8 mouse cellular contexts compared by ENCODE assay signal in the genomic region with DNA sequence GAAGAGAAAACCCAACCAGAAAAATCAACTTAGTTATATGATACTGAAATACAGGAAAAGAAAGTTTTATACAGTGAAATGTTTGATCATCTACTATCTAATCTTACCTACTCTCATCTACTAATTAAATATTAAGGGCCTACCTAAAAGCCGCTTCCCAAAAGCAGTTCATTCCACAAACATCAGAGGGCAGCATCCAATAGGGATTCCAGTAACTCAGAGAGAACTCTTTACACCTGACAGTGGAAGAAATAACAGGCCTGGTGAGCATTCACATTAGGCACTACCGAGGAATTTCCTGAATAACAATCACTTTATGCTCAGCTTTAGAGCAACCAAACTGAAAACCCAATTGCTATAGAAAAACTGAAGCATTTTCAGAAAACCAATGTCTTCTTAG. TPM values are rescaled to one million over a fixed set of nuclear protein-coding genes. Genes with fewer than 3 reads are reported as not detected.
A peak's percentile ranks its signal among the peaks of the same experiment; 100 is the strongest.
DNase-seq lines count a peak whose midpoint lies in the region; ATAC-seq lines count a peak whose summit lies in the region.

No protein-coding gene starts in this region.

- H3K4me2 ChIP-seq in heart, embryonic 11.5 days: no peak overlapping the region

- no peaks in the 10 kb centered on the region for H3K27me3 ChIP-seq in heart, embryonic 11.5 days (ENCODE audit: control insufficient read depth, insufficient read depth, low read length)

- H3K9me3 ChIP-seq in heart, embryonic 11.5 days (replicated peaks; ENCODE audit: control insufficient read depth, low read length): no peaks in the 10 kb centered on the region

- 0 out of 2 replicates have a peak, but pooled peaks cover 4% of the 10 kb centered on the region for H3K36me3 ChIP-seq in heart, embryonic 11.5 days (ENCODE audit: control insufficient read depth, insufficient read depth, low read length)

- peak; percentile 80 for DNase-seq in heart, adult 8-10 months (ENCODE audit: low spot score)
- DNase-seq in B cell, adult 2 months: peak; percentile 71 to 79
- DNase-seq in adipocyte (ENCODE audit: low spot score): peak; percentile 64
- DNase-seq in frontal cortex, postnatal 36 days (ENCODE audit: low spot score in 2 of 2): peak; percentile 47 to 74
- peak; percentile 73 to 80 for DNase-seq in layer of hippocampus, postnatal 10 days (ENCODE audit: low spot score in 2 of 2)
- DNase-seq in right cerebral cortex, postnatal 10 days (ENCODE audit: low spot score in 2 of 2): peak; percentile 68 to 76

- H3K27ac ChIP-seq in heart, embryonic 11.5 days (ENCODE audit: low read depth, low read length): no peak overlapping the region

- ATAC-seq in heart, embryonic 11.5 days (replicated peaks; ENCODE audit: insufficient number of reproducible peaks, low FRiP score, low TSS enrichment): no peak
- ATAC-seq in activated CD4-positive, CD25-positive, alpha-beta regulatory T cell, adult 4 months: no peak

- H3K9ac ChIP-seq in heart, embryonic 11.5 days (ENCODE audit: low read depth, low read length): no peak overlapping the region

- peaks cover 5% of the 10 kb centered on the region for H3K4me1 ChIP-seq in heart, embryonic 11.5 days (ENCODE audit: control insufficient read depth, insufficient read depth, low read length)

- no peak overlapping the region for H3K4me3 ChIP-seq in heart, embryonic 11.5 days (ENCODE audit: low read depth, low read length)

- WGBS in heart, embryonic 11.5 days (ENCODE audit: insufficient replicate concordance): 54% methylated on average over 2 of the region's 2 CpGs

RNA-seq across cellular contexts. Expression of gene Gxylt1, which starts 9.3 kb away (rescaled TPM):
- 10 to 100 TPM in 3 of 4 experiments, 1 to 10 TPM in 1; 9.5 to 12.4 (median 11.0) TPM for total RNA-seq in heart, adult 8-10 months (2022)
- polyA plus RNA-seq in heart, embryonic 11.5 days (2014; fragmentation: Nextera tagmentation; extraction: Ambion mirVana): 12.0 and 14.1 TPM in 2 replicates
- 10 to 100 TPM; 10.5 to 12.0 TPM for total RNA-seq in layer of hippocampus, postnatal 10 days (2021)
- 1 to 10 TPM; 4.6 to 6.4 TPM for polyA plus RNA-seq in activated CD4-positive, CD25-positive, alpha-beta regulatory T cell, adult 4 months (2017; shearing (Covaris generic))
